Mouse (Mus musculus) thymus, adult 2 months (tissue): Measurements from ENCODE around the gene Hnrnpab. TPM values are rescaled to one million over a fixed set of nuclear protein-coding genes. Genes with fewer than 3 reads are reported as not detected.

Experiments used
- DNase-seq: peaks from one replicate; pipeline ENCODE4 v3.0.0; 2021
- H3K27ac ChIP-seq: fragments of 200-500 bp; 2 replicates; pipeline ENCODE4 v1.5.1; 2012; ENCODE audit warnings: low read length, control low read depth; ENCODE audit not compliant: control insufficient read depth, insufficient read depth
- H3K27me3 ChIP-seq: fragments of 200-500 bp; 2 replicates; pipeline ENCODE4 v1.6.1; 2012; ENCODE audit warnings: mild to moderate bottlenecking, low read length, moderate library complexity, mixed read lengths; ENCODE audit not compliant: control insufficient read depth, insufficient read depth
- H3K36me3 ChIP-seq: fragments of 200-500 bp; 2 replicates; pipeline ENCODE4 v1.6.1; 2012; ENCODE audit warnings: mild to moderate bottlenecking, low read length, moderate library complexity; ENCODE audit not compliant: control insufficient read depth, insufficient read depth
- H3K4me1 ChIP-seq: fragments of 200-500 bp; replicated peaks from 2 replicates; pipeline ENCODE4 v1.6.1; 2012; ENCODE audit warnings: low read length; ENCODE audit not compliant: control insufficient read depth, insufficient read depth
- H3K4me3 ChIP-seq: fragments of 200-500 bp; 2 replicates; pipeline ENCODE4 v1.5.1; 2012; ENCODE audit warnings: mild to moderate bottlenecking, low read length, control low read depth, moderate library complexity; ENCODE audit not compliant: control insufficient read depth, insufficient read depth
- CTCF ChIP-seq: fragments of 200-500 bp; IDR thresholded peaks from 2 replicates; pipeline ENCODE4 v1.5.1; 2012; ENCODE audit warnings: mild to moderate bottlenecking, control low read depth, low read length, moderate library complexity, borderline replicate concordance; ENCODE audit not compliant: control insufficient read depth, poor library complexity, insufficient read depth; ENCODE audit errors: extremely low read depth
- POLR2A ChIP-seq: fragments of 200-500 bp; IDR thresholded peaks from 2 replicates; pipeline ENCODE4 v1.6.1; 2012; ENCODE audit warnings: mild to moderate bottlenecking, low read length, control low read depth, moderate library complexity; ENCODE audit not compliant: control insufficient read depth, poor library complexity, insufficient read depth; ENCODE audit errors: extremely low read depth
- WGBS: fragments of 180-500 bp; shearing (Covaris S2); methylation state at CpG from one replicate; pipeline ENCODE4 v1.1.7; 2018; 5-methylcytosine and 5-hydroxymethylcytosine counted together
- polyA plus RNA-seq: library from polyadenylated mRNA; depleted of rRNA; stranded (reverse); fragments of >200 nt; gene quantifications from 2 replicates; pipeline ENCODE4 v1.2.3, GENCODE M21; 2012; rRNA removed

Gene Hnrnpab
- polyA plus RNA-seq, 1 experiment, result 533 TPM

DNA sequence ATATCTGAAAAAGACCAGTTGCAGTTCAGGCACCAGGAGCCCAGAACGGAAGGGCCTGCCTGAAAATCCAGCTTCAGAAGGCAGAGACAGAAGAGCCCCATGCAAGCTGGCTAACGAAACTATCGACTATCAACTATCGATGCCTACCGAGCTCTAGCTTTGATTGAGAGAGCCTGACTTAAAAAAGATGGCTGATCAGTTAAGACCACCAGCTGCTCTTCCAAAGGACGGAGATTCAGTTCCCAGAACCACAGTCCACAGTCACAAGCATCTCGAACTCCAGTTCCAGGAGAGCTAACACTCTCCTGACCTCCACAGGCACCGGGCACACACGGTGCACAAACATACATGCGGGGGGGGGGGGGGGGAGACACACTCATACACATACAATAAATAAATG lies 52.1 kb downstream of the Hnrnpab start:
- H3K36me3 ChIP-seq, result no peaks in the 10 kb centered on the region
- DNase-seq, result no peak
- no peak overlapping the region for H3K27ac ChIP-seq
- no peak overlapping the region for H3K4me3 ChIP-seq
- 92% methylated on average over 10 of the region's 10 CpGs for WGBS
- peaks cover 6% of the 10 kb centered on the region; the same call in 1 of the 2 replicates for H3K4me1 ChIP-seq
- H3K27me3 ChIP-seq, result no peaks in the 10 kb centered on the region
- TF ChIP-seq CTCF (no peak), POLR2A (no peak)

DNA sequence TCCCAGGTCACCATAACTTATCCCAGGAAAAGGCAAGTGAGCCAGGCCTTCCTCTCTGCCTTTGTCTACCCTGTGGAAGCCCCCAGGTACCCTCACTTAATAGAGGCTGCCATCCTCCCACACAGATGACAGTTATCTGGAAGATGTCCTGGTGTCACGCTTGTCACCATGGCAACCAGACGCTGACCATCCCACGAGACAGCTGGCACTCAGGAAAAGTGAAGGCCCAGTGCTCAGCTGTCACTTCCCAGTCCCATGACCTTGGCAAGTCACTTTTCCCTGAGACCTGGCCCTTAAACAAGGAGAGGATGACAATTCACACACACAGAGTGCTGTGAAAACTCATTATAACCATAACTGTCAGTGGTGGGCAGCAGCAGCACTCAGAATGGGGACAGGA lies 54.6 kb downstream of the Hnrnpab start:
- H3K4me1 ChIP-seq, result peaks cover 6% of the 10 kb centered on the region; the same call in 1 of the 2 replicates
- H3K36me3 ChIP-seq, result no peaks in the 10 kb centered on the region
- H3K4me3 ChIP-seq, result no peak overlapping the region
- TF ChIP-seq CTCF, result no peak
- TF ChIP-seq POLR2A, result no peak
- H3K27me3 ChIP-seq, result no peaks in the 10 kb centered on the region
- no peak for DNase-seq
- WGBS, result 91% methylated on average over 3 of the region's 3 CpGs
- no peak overlapping the region for H3K27ac ChIP-seq

DNA sequence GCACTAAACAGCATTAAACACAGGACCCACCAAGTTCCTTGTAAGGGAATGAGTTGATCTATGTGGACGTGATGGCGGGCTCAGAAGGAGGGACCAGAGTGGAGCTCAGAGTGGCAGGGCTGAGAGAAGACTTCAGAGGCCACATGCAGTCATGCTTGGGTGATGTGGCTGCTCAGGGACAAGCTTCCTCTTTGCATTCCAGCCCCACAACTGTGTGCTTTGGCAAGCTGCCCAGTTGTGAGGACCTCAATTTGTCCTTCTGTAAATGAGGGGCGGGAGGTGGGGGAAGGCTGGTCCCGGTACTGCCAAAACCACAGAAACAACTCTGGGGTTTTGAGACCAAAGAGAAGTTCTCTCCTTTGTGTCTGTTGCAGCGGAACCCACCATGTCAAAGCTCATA lies 55.4 kb downstream of the Hnrnpab start:
- H3K36me3 ChIP-seq, result no peaks in the 10 kb centered on the region
- no peaks in the 10 kb centered on the region for H3K27me3 ChIP-seq
- DNase-seq, result no peak
- H3K4me3 ChIP-seq, result no peak overlapping the region
- TF ChIP-seq POLR2A (no peak), CTCF (no peak)
- H3K27ac ChIP-seq, result no peak overlapping the region
- 7% methylated on average over 5 of the region's 5 CpGs for WGBS
- peaks cover 6% of the 10 kb centered on the region; the same call in 1 of the 2 replicates for H3K4me1 ChIP-seq

Other genes starting within 250 kb of the Hnrnpab start
- 20.2 and 21.8 TPM in 2 replicates for gene Phykpl, start 22.1 kb downstream of the Hnrnpab start, polyA plus RNA-seq
- 69.3 and 70.8 TPM in 2 replicates for gene Nhp2, start 12.9 kb upstream of the Hnrnpab start, polyA plus RNA-seq
- gene Rmnd5b, start 29.0 kb upstream of the Hnrnpab start, polyA plus RNA-seq, result 123 and 125 TPM in 2 replicates
- gene N4bp3, start 44.0 kb upstream of the Hnrnpab start, polyA plus RNA-seq, result 22.7 and 25.5 TPM in 2 replicates
- 15.8 and 16.6 TPM in 2 replicates for gene D930048N14Rik, start 44.1 kb upstream of the Hnrnpab start, polyA plus RNA-seq
- gene 0610009B22Rik, start 82.0 kb upstream of the Hnrnpab start, polyA plus RNA-seq, result 7.5 and 10.1 TPM in 2 replicates
- 15.6 and 21.1 TPM in 2 replicates for gene Sec24a, start 156.8 kb upstream of the Hnrnpab start, polyA plus RNA-seq
- 17.8 and 18.4 TPM in 2 replicates for gene Sar1b, start 156.8 kb upstream of the Hnrnpab start, polyA plus RNA-seq